Mouse (Mus musculus) lung, postnatal 10 days (tissue): ENCODE data around the gene Ak8.
A peak's percentile ranks its signal among the peaks of the same experiment; 100 is the strongest.

Experiments
- DNase-seq: peaks from one replicate; pipeline ENCODE4 v3.0.0; 2021

Ak8 gene

DNA sequence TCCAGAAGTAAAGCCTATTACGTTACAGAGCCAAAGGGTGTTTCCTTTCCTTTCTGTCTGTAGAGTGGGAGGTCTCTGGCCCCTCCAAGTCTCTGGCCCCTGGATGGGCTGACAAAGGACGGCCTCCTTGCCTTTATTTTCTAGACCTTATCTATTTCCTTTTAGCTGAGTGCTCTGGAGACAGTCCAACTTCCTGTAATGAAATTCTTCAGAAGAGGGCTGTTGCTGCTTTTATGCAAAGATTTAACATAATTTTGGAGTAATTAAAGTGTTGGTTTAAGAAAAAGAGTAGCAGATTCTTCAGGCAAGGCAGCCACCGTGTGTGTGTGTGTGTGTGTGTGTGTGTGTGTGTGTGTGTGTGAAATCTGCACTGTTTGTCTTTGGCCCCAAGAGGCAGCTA lies 98.4 kb downstream of the Ak8 start:
- no peak for DNase-seq

- DNase-seq = no peak
Observed at GRCm38 (mm10) chr2:28799575-28799974, 99.6 kb downstream of the Ak8 start.

DNA sequence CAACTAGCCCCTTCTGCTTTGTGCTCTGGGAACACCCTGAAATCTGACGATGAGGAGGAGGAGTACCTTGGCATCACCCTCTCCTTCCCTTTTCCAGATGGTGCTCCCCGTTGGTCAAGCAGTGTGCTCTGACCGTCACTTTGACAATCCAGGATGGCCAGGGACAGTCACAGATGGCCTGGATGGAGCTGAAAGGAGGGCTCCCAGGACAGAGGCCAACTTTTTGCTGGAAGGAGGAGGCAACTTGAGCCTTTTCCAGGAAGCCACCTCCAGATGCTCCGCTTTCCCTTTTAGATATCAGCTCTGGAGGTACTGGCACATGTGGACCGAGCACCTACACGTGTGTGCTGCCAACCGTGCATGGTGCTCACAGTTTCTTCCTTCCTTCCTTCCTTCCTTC lies 103.4 kb downstream of the Ak8 start:
- DNase-seq = no peak

- DNase-seq = peak; percentile 41
Observed at GRCm38 (mm10) chr2:28808841-28809240, 108.9 kb downstream of the Ak8 start.

DNA sequence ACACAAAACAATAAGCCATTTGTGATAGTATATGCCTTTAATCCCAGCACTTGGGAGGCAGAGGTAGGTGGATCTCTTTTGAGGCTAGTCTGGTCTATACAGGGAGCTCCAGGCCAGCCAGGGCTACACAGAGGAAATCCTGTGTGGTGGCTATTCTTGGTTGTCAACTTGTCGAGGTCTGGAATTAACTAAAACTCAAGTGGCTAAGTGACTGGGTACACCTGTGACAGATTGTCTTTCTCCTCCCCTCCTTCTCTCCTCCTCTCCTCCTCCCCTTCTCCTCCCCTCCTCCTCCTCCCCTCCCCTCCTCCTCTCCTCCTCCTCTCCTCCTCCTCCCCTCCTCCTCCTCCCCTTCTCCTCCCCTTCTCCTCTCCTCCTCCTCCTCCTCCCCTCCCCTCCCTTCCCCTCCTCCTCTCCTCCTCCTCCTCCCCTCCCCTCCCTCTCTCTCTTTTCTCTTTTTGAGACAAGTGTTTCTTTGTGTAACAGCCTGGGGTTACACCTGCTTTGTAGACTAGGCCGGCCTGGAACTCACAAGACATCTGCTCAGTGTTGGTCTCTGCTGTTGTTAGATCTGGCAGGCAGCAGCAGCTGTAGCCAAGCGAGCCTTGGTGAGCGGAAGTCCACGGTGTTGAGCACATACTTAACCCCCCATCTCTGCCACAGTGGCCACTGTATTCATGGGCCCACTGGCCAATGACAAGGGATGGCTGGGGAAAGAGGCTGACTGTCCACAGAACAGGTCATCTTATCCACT lies 110.5 kb downstream of the Ak8 start:
- DNase-seq = no peak

DNA sequence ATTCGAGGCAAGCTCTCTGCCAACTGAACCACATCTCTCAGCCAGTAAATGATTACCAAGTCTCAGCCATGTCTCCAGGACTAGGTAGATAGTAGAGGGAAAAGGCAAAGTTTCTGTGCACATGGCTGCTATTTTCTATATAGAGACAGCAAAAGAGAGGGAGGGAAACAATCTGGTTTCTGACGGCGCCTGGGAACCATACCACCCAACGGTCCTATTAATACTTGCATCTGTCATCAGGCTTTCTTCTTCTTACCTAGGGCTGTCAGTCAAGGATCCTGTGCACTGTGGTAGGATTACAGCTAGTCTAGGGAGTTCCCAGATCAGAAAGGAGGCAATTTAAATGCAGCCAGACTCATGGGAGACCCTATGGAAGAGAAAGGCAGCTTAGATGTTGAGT lies 118.9 kb downstream of the Ak8 start:
- no peak for DNase-seq

DNA sequence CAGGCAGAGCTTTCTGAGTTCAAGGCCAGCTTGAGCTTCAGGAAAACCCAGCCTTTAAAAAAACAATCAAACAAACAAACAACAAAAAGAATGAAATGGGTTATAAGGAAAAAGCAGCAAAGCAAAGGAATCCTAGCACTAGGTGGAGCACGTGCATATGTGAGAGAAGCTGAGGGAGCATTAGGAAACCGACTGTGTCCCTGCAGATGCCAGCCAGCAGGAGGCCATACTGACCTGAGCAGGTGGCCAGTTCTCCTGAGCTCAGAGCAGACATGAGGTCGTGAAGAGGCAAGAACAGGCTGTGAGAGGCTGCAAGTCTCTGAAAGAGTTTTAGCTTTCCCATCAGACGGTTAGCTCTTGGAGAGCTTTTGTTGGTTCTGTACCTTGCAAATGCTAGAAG lies 129.3 kb downstream of the Ak8 start:
- DNase-seq = peak; percentile 42

DNA sequence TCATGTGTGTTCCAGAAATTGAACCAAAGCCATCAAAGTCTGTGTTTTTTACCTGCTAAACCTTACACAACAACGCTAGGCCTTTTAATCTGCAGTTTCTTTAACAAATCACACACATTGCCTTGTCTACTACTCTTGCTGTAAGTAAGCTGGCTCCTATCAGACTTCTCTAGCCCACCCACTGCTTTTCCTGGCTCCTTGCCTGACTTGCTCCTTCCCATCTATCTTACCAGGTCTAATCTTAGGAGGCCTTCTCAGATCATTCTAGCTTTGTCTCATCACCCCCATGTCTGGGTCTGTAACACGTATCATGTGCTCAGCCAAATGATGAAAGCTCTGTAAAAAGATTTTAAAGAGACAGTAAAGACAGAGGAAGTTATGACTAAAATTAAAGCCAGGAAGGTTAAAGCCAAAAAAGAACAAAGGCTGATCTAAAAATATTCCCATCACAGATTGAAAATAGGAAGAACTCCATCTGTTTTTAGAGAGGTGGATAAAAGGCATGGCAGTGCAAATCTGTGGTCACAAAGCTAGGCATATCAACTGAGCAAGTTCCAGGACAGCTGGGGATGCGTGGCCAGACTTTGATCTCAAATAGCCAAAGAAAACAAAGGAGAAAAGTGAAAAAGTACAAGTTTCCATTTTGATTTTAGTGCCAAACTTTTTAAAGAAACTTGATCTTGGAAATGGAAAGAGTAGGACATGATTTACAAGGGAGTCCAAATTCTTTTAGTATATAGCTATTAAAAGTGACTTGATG lies 136.4 kb downstream of the Ak8 start:
- no peak for DNase-seq

DNA sequence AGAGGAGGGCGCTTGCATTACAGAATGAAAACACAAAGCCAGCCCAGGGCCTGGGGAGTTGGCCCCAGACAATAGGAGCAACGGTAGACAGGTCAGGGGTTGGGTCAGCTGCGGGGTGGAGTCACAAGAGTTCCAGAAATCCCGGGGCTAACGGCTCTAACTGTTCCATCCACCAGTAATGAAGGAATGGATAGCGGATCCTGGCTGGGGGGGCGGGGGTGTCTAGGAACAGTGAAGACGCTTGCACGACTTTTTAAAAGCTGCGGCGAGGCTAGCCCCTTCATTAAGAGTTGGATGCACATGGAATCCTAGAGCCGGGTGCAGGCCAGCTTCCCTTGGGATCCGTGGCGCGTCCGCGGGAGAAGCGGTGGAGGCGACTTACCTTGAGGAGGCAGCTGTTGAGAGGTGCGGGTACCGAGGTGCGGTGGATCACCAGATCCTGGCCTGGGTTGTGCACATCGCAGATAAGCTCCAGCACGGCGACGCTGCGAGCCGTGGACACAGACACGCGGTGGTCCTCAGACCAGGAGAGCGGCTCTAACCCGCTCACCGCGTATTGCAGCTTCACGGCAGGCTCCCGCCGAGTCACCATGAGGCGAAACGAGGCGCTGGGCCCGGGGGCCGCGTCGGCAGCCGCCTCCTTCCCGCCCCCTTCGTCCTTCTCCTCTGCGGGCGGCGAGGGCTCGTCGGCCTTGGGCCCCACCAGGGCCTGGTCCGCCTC lies 139.7 kb downstream of the Ak8 start:
- DNase-seq = peak; percentile 19

- DNase-seq = peak; percentile 95
Observed at GRCm38 (mm10) chr2:28840222-28840951, 140.4 kb downstream of the Ak8 start, which contains the start of the genes Gtf3c4 and Ddx31. TSS of gene Gtf3c4 (minus strand) at chr2:28840360. TSS of gene Ddx31 (plus strand) at chr2:28840406.

- DNase-seq = no peak
Observed at GRCm38 (mm10) chr2:28842042-28842441, 142.1 kb downstream of the Ak8 start.

DNA sequence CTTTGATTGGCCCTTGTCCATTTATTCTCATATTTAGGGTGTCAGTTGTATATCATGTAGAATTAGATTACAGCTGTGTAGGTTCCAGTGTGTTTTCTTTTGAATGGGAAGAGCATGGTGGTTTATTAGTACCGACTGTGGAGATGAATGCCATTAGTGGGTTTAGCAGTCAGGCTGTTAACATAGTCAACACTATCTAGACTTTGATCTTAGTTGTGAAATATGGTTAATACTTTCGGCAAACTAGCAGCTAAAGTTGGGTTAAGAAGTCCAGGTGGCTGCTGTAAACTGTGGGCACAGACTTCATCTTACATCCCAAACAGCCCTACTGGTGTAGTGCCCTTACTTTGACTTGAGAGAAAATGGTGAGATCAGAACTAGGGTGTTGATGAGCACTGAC lies 148.9 kb downstream of the Ak8 start:
- no peak for DNase-seq

- DNase-seq = no peak
Observed at GRCm38 (mm10) chr2:28852594-28852993, 152.6 kb downstream of the Ak8 start.

DNA sequence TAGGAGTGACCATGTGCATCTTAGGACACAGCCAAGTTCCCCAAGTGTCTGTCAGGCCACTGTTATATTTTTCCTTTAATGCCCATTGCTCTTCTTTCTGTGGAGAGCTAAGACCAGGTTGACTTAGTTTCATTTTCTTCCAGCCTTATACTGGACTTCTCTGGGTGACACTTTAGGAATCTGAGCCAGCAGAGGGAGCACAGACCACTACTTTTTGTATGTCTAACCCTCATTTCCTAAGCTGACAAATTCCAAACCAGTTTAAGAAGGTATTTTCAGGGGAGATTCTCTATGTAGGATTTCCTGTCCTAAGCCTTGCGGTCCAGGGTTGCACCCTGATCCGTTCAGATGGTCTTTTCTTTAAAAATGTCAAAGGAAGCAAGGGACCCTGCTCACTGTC lies 155.8 kb downstream of the Ak8 start:
- DNase-seq = peak; percentile 7

DNA sequence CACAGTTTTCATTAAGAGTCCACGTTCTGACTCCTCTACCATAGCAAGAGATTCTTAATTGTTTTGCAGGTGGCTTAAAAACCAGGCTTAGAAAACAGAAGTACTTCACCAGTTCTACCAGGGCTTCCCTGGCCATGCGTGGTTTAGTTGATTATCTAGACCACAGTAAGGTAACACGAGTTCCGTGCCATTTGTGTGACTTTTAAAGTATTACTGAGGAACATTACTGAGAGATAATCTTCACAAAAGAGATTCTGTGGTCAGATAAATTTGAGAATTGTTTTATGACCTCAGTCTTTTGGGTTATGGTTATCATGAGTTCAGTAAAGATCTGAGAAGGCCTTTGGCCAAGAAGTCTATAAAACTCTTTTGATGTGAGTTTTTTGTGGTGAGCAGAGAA lies 159.3 kb downstream of the Ak8 start:
- DNase-seq = no peak

- no peak for DNase-seq
Observed at GRCm38 (mm10) chr2:28860678-28861423, 160.9 kb downstream of the Ak8 start.
